Mouse (Mus musculus): ENCODE data around the gene Ints11.

The Ints11 gene

DNA sequence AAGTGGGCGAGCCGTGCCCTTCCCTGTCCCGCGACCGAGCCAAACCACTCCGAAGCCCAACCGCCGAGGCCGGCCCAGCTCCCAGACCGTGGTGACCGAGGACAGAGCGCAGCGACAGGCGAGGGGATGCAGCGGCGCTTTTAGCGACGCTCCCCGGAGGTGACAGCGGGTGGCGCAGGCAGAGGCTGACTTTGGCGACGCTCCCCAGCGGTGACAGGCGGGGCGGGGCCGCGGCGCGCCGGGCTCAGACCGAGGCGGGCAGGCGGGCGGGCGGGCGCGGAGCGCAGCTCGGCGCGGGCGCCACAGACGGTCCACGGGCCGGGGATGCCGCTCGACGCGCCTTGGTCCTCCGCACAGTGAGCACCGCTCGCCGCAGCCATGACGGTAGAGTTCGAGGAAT, 22.7 kb downstream of the Ints11 start:
- peak; percentile 92 for DNase-seq (ENCODE audit: inconsistent ontology term)

DNA sequence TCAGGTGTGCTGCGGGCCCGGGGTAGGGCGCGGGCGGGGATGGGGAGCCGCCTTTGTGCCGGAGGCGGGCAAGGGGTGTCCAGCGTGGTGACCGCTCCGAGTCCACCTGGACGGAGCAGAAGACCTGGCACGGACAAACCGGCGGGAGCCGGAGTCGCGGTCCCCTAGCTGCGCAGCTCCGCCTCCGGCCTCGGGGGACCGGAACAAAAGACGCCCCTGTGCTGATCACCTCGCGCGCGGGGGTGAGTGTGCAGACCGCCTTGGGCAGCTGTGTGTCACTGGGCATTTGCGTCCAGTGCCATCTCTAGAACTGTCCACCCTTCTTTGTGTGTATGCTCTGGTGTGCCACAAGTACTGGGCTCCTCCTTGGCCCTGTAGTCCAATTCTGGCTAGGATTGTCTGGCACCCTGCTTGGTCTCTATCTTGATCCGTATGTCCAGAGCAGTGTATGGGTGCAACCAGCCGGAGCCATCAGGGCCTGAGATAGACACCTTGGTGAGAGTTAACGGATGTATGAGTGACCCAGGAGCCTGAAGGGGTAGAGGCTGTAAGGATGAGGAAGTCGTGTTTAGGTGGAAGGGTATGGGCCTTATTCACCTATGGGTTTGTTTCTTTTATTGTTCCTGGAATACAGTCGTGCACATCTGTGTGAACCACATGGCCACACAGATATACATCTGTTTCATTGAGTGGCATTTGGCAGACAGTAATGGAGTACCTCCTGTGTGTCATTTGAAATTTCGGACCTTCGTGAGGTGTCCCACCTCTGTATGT, 23.3 kb downstream of the Ints11 start:
- DNase-seq (ENCODE audit: inconsistent ontology term) = peak; percentile 65

DNA sequence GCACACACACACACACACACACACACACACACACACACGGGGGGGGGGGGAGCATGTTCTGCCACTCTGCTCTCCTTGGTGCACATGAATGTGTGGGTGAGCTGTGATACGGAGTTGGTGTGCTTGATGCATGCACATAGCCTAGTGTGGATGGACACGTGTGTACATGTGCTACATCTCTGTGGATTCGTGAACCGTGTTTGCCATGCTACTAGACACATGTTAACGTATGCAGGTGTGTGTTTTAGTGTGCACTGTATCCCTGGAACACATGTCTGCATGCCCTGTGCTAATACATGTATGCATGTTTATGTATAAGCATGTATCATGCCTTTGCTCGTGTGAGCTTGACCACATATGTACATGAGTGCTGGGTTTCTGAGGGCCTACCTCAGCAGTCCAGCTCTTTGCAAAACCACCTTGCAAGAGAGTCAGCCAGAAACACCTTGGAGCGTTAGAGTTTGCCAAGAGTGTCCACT, 23.9 kb downstream of the Ints11 start:
- no peak for DNase-seq (ENCODE audit: inconsistent ontology term)

DNA sequence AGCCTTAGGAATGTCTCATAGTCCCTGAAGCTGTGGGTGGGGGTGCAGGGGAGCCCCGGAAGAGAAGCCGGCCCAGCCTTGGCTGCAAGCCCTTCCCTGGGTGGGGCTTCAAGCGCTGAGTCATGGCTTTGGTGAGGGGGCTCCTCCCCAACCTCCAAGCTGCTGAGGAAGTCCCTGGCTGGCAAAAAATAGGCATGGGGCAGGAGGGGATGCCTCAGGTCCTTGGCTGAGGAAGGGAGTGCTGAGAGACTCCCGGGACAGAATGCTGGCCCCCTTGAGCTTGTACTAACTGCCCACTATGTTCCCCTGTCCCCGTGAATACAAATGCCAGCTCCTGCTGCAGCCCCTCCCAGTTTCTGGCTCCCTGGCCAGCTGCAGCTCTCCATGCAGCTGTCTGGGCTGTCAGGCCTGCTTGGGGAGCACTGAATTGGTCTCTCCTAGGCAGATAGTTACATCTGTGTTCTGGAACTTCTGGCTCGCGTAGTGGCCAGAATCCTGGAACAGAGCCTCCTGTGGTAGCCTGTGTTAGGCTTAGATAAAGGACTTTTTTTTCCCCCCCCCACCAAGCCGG, 25.1 kb downstream of the Ints11 start:
- DNase-seq (ENCODE audit: inconsistent ontology term) = peak; percentile 82

DNA sequence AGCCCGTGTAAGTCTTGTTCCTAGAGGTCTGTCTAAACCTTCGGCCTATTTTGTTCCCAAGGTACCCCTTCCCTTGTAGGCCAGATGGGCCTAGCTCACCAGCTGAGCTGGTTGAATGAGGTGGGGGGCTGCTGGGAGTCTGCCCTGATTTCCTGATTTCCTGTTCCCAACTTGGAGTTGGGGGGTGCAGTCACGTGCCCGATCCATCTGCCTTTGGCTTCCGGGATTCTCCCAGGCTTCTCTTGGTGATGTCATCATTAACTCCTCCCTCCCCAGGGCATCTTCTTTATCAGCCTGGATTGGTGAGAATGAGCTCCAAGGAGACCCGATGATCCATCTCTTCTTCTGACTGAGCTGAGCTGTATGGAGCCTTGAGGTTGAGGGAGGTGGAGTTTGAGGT, 25.9 kb downstream of the Ints11 start:
- peak; percentile 69 for DNase-seq (ENCODE audit: inconsistent ontology term)

DNA sequence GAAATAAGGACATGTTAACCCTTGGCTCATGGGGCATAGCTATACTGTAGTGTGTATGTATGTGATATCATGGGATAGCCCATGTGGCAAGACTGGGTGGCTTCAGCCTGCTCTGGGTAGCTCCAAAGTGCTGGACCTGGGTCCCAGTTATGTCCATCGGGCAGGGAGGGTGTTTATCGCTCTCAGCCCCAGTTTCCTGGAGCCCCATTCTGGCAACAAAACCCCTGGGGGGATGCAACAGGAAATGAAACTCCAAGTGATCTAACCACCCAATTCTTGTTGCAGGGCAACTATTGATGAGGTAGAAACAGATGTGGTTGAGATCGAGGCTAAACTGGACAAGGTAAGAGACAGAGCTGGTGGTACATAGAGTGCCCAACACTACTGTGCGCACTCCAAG, 26.5 kb downstream of the Ints11 start:
- DNase-seq (ENCODE audit: inconsistent ontology term) = no peak

DNA sequence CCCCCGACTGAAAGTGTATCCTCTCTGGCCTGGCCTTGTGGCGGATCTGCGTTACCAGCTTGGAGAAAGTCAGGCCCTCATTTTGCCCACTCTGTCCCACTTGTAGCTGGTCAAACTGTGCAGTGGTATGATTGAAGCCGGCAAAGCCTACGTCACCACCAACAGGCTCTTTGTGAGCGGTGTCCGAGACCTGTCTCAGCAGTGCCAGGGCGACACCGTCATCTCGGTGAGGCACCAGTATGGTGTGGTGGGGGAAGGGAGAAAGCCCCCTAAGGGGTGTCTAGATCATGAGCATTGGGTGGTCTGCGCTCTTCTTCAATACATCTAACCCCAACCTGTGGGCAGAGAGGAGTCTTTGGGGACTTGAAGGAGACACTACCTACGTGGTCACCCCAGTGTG, 27.1 kb downstream of the Ints11 start:
- no peak for DNase-seq (ENCODE audit: inconsistent ontology term)

DNA sequence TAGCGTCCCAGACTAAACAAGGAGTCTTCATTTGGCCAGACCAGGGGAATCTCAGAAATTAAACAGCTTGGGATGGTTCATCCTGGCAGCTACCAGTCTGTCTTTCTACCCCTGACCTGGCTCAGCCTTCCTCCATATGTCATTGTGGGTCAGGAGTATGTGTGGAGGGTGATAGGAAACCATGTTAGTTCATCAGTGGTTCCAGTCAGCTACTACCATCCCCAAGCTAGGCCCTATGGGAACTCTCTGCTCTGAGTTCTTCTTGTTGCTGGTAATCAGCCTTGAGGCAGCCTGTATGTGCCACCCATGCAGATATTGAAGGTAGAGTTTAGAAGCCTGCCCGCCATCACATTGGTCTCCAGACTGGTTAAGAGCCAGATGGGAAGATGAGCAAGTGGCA, 29.0 kb downstream of the Ints11 start:
- no peak for DNase-seq (ENCODE audit: inconsistent ontology term)

DNA sequence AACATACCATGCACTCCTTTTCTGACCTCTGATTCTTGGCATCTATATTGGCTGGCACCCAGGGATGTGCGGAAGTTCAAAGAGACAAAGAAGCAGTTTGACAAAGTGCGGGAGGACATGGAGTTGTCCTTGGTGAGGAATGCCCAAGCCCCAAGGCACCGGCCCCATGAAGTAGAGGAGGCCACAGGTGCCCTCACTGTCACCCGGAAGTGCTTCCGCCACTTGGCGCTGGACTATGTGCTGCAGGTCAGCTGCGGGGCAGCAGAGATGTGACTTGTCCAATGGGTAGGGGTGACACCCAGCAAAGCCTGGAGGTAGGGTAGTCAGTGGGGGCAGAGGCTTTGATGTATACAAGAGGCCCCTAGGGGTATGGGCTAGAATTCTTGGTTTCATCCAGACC, 30.0 kb downstream of the Ints11 start:
- no peak for DNase-seq (ENCODE audit: inconsistent ontology term)

DNA sequence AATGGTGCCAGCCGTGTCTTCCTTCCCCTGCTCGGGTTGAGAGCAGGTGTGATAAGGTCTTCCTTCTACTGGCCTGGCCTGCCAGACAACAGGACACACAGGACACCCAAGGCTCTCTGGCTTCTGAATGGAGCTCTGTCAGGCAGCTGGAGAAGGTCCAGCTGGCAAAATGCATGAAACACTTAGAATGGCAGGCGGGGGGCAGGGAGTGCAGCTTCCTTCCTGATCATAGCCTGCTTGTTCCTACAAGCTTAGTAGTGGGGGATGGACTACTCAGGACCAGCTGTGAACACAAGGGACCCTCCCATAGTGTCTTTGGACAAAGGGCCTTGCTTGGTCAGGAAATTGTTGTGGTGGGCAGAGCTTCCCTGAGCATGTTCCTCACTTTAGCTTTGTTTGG, 31.9 kb downstream of the Ints11 start:
- peak; percentile 42 for DNase-seq (ENCODE audit: inconsistent ontology term)

DNA sequence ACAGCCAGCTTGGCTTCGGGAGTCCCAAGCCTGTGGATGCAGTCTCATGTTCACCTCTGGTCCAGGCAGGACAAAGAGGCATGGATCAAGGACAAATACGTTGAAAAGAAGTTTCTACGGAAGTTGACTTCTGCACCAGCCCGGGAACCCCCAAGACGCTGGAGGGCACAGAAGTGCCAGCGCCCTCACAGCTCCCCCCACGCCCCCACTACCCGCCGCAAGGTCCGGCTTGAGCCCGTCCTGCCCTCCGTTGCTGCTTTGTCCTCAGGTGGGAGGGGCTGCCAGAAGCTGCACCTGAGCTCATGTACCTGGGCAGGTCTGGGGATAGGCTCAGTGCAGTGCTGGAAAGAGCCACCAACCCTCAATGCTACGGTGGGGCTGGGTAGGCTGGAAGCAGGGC, 33.9 kb downstream of the Ints11 start:
- DNase-seq (ENCODE audit: inconsistent ontology term) = no peak

DNA sequence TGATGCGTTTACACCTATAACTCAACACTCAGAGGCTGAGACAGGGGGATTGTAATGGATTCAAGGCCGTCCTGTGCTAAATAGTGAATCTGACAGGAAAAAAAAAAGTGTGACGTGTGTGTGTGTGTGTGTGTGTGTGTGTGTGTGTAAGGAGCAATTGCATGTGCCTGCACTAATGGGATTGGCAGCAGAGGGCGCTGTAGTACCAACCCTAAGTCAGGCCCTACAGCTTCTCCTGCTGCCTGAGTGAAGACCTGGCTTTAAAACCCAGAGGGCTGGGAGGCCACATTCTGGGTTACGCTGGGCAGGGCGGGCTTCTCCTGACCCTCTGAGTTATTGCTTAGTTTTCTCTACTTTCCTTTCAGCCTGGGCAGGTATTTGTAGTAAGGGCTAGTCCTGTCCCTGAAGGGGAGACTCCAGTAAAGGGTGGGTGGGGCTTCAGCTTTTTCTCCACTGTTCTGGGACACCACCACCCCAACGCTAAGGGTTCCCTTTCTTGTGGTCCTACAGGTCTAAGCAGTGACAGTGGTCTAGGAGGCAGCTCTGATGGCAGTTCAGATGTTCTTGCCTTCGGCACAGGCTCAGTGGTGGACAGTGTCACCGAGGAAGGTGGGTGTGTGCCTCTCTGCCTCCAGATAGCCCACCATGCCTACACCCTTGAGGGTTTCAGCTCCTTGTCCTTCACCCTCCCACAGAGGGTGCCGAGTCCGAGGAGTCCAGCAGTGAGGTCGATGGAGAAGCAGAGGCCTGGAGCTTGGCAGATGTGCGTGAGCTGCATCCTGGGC, 35.2 kb downstream of the Ints11 start:
- DNase-seq (ENCODE audit: inconsistent ontology term) = no peak

DNA sequence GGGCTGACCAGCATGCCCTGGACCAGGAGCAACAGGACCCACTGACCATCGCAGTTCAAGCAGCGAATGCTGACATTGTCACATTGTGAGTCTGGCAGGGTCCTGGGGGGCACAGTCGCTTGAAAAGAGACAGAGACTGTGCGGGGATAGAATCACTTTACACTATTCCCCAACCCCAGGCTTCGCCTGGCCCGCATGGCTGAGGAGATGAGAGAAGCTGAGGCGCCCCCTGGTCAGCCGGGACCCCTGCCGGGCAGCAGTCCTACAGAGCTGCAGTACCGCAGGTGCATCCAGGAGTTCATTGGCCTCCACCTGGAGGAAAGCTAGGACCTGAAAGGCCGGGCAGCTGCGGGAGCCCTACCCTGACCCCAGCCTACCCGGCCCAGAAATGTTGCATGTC, 36.3 kb downstream of the Ints11 start:
- DNase-seq (ENCODE audit: inconsistent ontology term) = no peak

DNA sequence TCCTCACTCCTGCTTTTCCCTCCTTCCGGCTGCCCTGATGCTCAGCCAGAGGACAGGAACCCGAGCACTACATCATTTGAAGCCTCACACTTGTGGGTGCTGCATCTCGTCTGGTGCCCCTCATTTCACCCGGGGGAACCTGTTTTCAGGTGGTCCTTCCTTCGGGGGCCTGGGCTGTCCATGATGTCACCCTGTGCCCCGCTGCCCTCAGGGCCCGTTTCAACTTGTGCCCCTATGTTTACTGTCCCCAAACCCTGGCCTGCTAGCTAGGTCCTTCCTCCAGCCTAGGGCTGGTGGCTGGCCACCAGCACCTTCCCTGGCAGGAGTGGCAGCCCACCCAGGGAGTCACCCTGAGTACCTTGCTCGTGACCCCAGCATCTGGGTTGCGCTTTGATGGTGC, 36.8 kb downstream of the Ints11 start:
- no peak for DNase-seq (ENCODE audit: inconsistent ontology term)

DNA sequence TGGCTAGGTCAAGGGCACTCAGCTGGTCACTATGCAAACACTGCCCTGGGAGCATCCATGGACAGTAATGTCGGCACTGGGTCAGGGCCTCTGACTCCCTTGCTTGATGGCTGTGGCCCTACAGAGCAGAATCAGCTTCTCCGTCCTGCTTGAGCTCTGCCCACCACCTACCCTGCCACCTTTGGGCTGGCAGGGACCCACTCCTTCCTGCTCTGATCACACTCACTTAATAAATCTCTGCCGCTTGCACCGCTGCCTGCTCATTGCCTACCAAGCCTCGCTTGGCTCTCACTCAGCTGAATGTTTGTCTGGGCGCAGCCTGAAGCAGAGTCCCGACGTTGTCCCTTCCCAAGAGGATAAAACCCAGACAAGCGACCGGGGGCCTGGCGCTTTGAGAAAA, 37.7 kb downstream of the Ints11 start:
- no peak for DNase-seq (ENCODE audit: inconsistent ontology term)

DNA sequence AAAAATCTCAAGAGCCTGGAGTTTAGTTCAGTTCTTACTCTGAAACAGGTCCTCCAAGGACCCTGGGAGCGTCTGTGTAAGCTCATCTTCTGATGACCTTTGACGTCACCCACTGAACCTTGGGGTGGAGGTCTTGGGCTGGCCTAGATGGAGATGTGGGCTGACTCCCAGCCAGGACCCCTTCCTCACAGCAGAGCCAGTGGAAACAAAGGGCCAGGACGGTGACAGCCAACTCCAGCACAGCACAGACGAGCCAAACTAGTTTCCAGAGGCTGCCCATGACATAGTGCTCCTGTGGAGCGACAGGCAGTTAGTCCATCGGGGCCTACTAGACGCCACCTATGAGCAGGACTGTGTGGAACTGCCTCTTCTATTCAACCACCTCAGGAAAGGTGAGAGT, 38.9 kb downstream of the Ints11 start:
- DNase-seq (ENCODE audit: inconsistent ontology term) = no peak

DNA sequence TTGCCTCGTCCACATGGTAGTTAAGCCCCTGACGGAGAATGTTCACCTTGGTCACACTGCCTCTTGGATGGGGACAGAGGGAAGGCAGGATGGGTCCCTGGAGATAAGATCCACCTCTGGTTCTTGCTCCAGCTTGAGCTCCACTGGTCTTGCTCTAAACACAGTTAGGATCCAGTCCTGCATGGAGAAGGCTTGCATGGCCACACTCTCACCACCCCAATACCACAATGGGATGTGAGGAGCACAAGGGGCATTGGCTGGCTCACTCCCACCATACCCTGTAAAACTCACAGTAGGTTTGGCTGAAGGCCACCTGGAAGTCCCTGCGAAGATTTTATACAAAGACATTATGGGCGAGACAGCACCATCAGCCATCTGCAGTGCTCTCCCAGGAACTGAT, 39.4 kb downstream of the Ints11 start:
- no peak for DNase-seq (ENCODE audit: inconsistent ontology term)

DNA sequence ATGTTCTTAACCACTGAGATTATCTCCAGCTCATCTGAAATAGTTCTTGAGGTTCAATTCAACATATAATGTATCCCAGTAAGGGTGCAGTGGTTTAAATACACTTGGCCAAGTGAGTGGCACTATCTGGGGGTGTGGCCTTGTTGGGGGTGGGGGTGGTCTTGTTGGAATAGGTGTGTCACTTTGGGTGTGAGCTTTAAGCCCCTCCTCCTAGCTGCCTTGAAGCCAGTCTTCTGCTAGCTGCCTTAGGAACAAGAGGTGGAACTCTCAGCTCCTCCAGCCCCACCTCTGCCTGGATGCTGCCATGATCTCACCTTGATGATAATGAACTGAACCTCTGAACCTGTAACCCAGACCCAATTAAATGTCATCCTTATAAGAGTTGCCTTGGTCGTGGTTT, 62.7 kb downstream of the Ints11 start:
- no peak for DNase-seq (ENCODE audit: inconsistent ontology term)

Measured in Muller cell, postnatal 12 days (primary cell).